Mouse (Mus musculus) intestine, embryonic 16.5 days (tissue): ENCODE measurements around the gene Krtap31-1. TPM values are rescaled to one million over a fixed set of nuclear protein-coding genes. Genes with fewer than 3 reads are reported as not detected.
"Not testable (repeated sequence)": the region's sequence is repeated elsewhere in the genome, so short reads cannot be mapped to it uniquely, and the experiment has no call there.

Experiments used
- ATAC-seq: fragments of 200-750 bp; cut with Nextera tagmentation; 2 replicates; pipeline ENCODE4 v1.8.0; 2017; ENCODE audit warnings: moderate TSS enrichment, moderate library complexity
- H3K27ac ChIP-seq: fragments of 300-500 bp; sonication (generic); 2 replicates; pipeline ENCODE4 v1.5.1; 2014; ENCODE audit warnings: mild to moderate bottlenecking, low read length
- H3K27me3 ChIP-seq: fragments of 300-500 bp; sonication (generic); replicated peaks from 2 replicates; pipeline ENCODE4 v1.6.1; 2014; ENCODE audit warnings: low read length, control low read depth, mixed read lengths; ENCODE audit not compliant: control insufficient read depth, insufficient read depth
- H3K36me3 ChIP-seq: fragments of 300-500 bp; sonication (generic); 2 replicates; pipeline ENCODE4 v1.6.1; 2014; ENCODE audit warnings: low read length, control low read depth; ENCODE audit not compliant: control insufficient read depth, insufficient read depth
- H3K4me1 ChIP-seq: fragments of 300-500 bp; sonication (generic); 2 replicates; pipeline ENCODE4 v1.6.1; 2014; ENCODE audit warnings: low read length, control low read depth, mixed read lengths; ENCODE audit not compliant: control insufficient read depth, insufficient read depth
- H3K4me2 ChIP-seq: fragments of 300-500 bp; sonication (generic); 2 replicates; pipeline ENCODE4 v1.6.1; 2014; ENCODE audit warnings: low read depth, low read length, control low read depth
- H3K4me3 ChIP-seq: fragments of 300-500 bp; sonication (generic); 2 replicates; pipeline ENCODE4 v1.5.1; 2014; ENCODE audit warnings: mild to moderate bottlenecking, low read length
- H3K9ac ChIP-seq: fragments of 300-500 bp; sonication (generic); 2 replicates; pipeline ENCODE4 v1.6.1; 2014; ENCODE audit warnings: low read depth, low read length
- H3K9me3 ChIP-seq: fragments of 300-500 bp; sonication (generic); 2 replicates; pipeline ENCODE4 v1.6.1; 2016; ENCODE audit warnings: low read length, control low read depth; ENCODE audit not compliant: control insufficient read depth
- WGBS: fragments of 180-500 bp; shearing (Covaris S2); extraction: QIAGEN DNeasy Blood & Tissue Kit; methylation state at CpG from one replicate; pipeline ENCODE4 v1.1.7; 2014; 5-methylcytosine and 5-hydroxymethylcytosine counted together
- polyA plus RNA-seq: library from polyadenylated mRNA; unstranded; fragments of >200 nt; fragmentation: Nextera tagmentation; extraction: Ambion mirVana; gene quantifications from 2 replicates; pipeline ENCODE4 v1.2.1, GENCODE M21; 2015

The Krtap31-1 gene
- not detected in 2 replicates for polyA plus RNA-seq

DNA sequence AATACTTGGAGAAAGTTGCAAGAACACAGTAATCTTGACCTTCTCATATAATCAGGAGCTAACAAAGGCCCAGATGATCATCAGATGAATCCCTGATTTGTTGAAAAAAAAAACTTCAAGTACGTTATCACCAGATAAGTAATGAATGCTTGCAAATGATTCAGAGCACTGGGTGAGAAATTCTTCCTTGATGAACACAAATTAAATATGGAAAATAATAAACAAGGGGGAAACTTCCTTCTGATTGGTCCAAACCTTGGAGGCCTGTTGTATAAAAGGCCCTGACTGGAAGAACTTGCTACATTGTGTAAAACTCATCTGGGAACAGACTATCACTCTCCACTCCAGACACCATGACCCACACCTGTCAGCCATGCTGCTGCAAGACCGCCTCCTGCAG lies at the start of gene Krtap31-1:
Krtap31-1 (plus strand) TSS at position 301 of the 400 bp plus-strand sequence.
- Histone ChIP-seq H3K36me3 (no peaks in the 10 kb centered on the region), H3K4me1 (no peaks in the 10 kb centered on the region), H3K9me3 (no peaks in the 10 kb centered on the region), H3K27ac (no peak within 1 kb of the TSS), H3K4me3 (no peak within 1 kb of the TSS), H3K9ac (no peak within 1 kb of the TSS), H3K4me2 (no peak within 1 kb of the TSS), H3K27me3 (no peaks in the 10 kb centered on the region)
- 79% methylated on average over 2 of the region's 2 CpGs for WGBS
- no peak for ATAC-seq

DNA sequence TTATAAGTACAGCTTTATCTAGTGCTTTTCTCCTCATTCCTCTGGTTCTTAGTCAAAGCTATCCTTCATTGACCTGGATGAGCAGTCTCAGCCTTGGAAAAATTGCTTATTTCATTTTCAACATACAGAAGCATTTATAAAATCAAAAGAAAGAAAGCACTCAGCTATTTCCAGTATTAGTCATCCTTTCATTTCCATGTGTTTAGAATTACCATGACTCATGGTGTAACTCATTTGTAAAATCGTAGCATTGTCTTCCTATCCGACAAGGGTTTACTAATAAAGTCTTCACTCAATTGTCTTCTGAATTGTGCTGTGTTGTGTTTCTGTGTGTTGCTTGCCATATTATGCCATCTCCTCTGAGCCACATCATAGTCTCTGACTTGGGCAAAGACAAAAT lies 49.0 kb upstream of the Krtap31-1 start:
- H3K9me3 ChIP-seq, result no peaks in the 10 kb centered on the region
- no peak overlapping the region for H3K9ac ChIP-seq
- H3K27me3 ChIP-seq, result no peaks in the 10 kb centered on the region
- 76% methylated on average over 2 of the region's 2 CpGs for WGBS
- no peak overlapping the region for H3K4me3 ChIP-seq
- no peaks in the 10 kb centered on the region for H3K36me3 ChIP-seq
- H3K4me2 ChIP-seq, result no peak overlapping the region
- H3K27ac ChIP-seq, result no peak overlapping the region
- H3K4me1 ChIP-seq, result no peaks in the 10 kb centered on the region
- ATAC-seq, result no peak

DNA sequence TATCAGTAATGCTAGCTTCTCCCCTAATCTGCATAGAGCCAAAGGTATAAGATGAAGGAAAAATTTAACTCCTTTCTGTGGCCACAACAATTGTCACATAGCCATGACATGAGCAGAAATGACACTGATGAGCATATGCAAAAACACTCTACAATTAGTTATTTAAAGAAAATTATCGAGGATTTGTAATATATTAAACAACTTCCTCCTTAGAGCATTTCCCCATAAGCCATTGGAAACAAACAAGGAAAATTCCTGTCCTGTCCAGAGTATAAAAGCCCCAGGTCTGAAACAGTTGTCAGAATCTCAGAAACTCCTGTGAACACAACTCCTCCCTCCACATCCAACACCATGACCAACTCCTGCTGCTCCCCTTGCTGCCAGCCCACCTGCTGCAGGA lies 43.5 kb upstream of the Krtap31-1 start, which contains the start of gene Gm11559:
Gm11559 (plus strand) TSS at position 301 of the 400 bp plus-strand sequence.
- H3K9me3 ChIP-seq, H3K36me3 ChIP-seq, H3K27me3 ChIP-seq, H3K4me2 ChIP-seq, H3K9ac ChIP-seq, H3K4me3 ChIP-seq, ATAC-seq, H3K4me1 ChIP-seq, H3K27ac ChIP-seq: not testable (repeated sequence)
- WGBS, result 74% methylated on average over 1 of the region's 1 CpGs

DNA sequence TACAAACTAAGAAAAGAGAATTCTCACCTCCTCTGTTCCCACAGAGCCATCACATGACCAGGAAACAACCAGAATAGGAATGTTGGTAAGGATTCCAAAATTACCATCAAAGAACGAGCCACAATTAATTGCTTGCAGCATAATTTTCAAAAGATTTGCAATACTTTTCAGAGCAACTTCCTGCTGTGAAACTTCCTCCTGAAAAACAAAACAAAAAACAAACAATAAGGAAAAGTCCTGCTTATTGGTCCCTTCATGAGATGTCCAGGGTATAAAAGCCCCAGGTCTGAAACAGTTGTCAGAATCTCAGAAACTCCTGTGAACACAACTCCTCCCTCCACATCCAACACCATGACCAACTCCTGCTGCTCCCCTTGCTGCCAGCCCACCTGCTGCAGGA lies 34.6 kb upstream of the Krtap31-1 start, which contains the start of gene Krtap9-1:
Krtap9-1 (plus strand) TSS at position 301 of the 400 bp plus-strand sequence.
- H3K27me3 ChIP-seq, ATAC-seq, H3K9ac ChIP-seq, H3K4me2 ChIP-seq, H3K9me3 ChIP-seq, H3K4me1 ChIP-seq, H3K27ac ChIP-seq, H3K4me3 ChIP-seq, H3K36me3 ChIP-seq: not testable (repeated sequence)
- WGBS, result 88% methylated on average over 1 of the region's 1 CpGs

DNA sequence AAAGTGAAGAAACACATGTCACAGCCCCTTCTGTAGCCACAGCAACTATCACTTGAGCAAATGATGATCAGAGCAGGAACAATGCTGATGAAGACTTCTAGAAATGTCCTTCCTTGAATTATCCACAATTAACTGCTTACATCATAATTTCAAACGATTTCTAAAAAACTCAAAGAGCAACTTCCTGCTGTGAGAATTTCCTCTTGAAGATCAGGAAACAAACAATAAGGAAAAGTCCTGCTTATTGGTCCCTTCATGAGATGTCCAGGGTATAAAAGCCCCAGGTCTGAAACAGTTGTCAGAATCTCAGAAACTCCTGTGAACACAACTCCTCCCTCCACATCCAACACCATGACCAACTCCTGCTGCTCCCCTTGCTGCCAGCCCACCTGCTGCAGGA lies 28.8 kb upstream of the Krtap31-1 start, which contains the start of gene Gm11567:
Gm11567 (plus strand) TSS at position 301 of the 400 bp plus-strand sequence.
- not testable (repeated sequence) for H3K4me2 ChIP-seq, ATAC-seq, H3K27ac ChIP-seq, H3K27me3 ChIP-seq, H3K4me3 ChIP-seq, H3K9ac ChIP-seq, H3K9me3 ChIP-seq, H3K4me1 ChIP-seq, H3K36me3 ChIP-seq
- WGBS, result 41% methylated on average over 1 of the region's 1 CpGs

DNA sequence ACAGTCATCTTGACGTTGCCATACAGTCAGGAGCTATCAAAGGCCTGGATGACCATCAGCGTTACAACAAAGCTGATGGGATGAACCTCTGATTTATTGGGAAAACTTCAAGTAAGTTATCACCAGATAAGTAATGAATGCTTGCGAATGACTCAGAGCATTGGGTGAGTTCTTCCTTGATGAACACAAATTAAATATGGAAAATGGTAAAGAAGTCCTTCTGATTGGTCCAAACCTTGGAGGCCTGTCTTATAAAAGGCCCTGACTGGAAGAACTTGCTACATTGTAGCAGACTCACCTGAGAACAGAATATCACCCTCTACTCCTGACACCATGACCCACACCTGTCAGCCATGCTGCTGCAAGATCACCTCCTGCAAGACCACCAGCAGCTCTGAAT lies 6.7 kb downstream of the Krtap31-1 start, which contains the start of gene Gm11565:
Gm11565 (plus strand) TSS at position 301 of the 400 bp plus-strand sequence.
- no peak for ATAC-seq
- 81% methylated on average over 3 of the region's 3 CpGs for WGBS
- no peak within 1 kb of the TSS for H3K9ac ChIP-seq
- H3K27ac ChIP-seq, result no peak within 1 kb of the TSS
- no peaks in the 10 kb centered on the region for H3K36me3 ChIP-seq
- H3K4me3 ChIP-seq, result no peak within 1 kb of the TSS
- H3K4me2 ChIP-seq, result no peak within 1 kb of the TSS
- H3K27me3 ChIP-seq, result no peaks in the 10 kb centered on the region
- H3K4me1 ChIP-seq, result no peaks in the 10 kb centered on the region
- no peaks in the 10 kb centered on the region for H3K9me3 ChIP-seq

DNA sequence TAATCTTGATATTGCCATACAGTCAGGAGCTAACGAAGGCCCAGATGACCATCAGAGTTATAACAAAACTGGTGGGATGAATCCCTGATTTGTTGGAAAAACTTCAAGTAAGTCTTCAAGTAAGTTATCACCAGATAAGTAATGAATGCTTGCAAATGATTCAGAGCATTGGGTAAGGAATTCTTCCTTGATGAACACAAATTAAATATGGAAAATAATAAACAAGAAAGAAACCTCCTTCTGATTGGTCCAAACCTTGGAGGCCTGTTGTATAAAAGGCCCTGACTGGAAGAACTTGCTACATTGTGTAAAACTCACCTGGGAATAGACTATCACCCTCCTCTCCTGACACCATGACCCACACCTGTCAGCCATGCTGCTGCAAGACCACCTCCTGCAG lies 28.3 kb downstream of the Krtap31-1 start, which contains the start of gene Krtap31-2:
Krtap31-2 (plus strand) TSS at position 301 of the 400 bp plus-strand sequence.
- H3K4me1 ChIP-seq, result no peaks in the 10 kb centered on the region
- H3K27ac ChIP-seq, result no peak within 1 kb of the TSS
- WGBS, result 91% methylated on average over 1 of the region's 1 CpGs
- no peak within 1 kb of the TSS for H3K4me2 ChIP-seq
- H3K9me3 ChIP-seq, result no peaks in the 10 kb centered on the region
- no peak for ATAC-seq
- H3K4me3 ChIP-seq, result no peak within 1 kb of the TSS
- H3K9ac ChIP-seq, result no peak within 1 kb of the TSS
- no peaks in the 10 kb centered on the region for H3K27me3 ChIP-seq
- H3K36me3 ChIP-seq, result no peaks in the 10 kb centered on the region

DNA sequence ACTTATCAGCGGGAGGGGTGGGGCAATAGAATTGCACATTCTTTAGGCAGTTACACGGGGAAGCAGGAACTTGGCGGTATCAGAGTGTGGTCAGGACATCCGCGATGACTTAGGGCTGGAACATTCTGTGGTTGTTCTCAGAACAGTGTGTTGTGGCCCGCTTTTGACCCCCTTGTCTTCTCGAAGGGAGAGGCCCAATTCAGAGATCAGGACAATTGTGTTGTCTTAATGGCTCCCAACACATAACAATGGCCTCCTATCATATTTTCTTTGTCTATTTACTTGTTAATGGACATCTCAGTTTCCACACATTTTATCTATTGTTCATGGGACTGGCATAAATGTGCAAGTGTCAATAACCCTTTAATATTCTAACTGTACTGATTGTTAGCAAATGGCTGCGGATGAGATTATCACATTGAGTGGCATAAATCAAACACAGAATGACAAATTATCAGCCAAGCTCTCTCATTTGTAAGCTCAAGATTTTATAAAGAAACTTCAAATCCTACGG lies 30.1 kb downstream of the Krtap31-1 start:
- H3K27ac ChIP-seq, result no peak overlapping the region
- no peaks in the 10 kb centered on the region for H3K9me3 ChIP-seq
- ATAC-seq, result no peak
- H3K4me3 ChIP-seq, result no peak overlapping the region
- H3K27me3 ChIP-seq, result no peaks in the 10 kb centered on the region
- no peak overlapping the region for H3K4me2 ChIP-seq
- no peaks in the 10 kb centered on the region for H3K36me3 ChIP-seq
- 80% methylated on average over 9 of the region's 9 CpGs for WGBS
- no peaks in the 10 kb centered on the region for H3K4me1 ChIP-seq
- H3K9ac ChIP-seq, result no peak overlapping the region

DNA sequence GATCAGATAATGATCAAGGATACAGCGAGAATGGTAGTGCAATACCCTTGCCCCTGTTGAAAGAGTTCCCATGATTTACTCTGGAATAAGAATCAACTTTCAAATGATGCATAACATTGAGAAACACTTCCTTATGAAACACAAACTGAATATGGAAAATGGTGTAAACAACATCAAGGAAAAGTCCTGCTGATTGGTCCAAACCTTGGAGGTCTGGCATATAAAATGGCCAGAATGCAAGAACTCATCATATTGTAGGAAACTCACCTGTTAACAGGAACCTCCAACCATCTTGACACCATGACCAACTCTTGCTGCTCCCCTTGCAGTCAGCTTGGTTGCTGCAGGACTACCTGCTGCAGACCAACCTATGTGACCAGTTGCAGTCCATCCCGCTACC lies 40.5 kb downstream of the Krtap31-1 start, which contains the start of gene Krtap9-5:
Krtap9-5 (plus strand) TSS at position 301 of the 400 bp plus-strand sequence.
- Histone ChIP-seq H3K27me3 (no peaks in the 10 kb centered on the region), H3K4me3 (no peak within 1 kb of the TSS), H3K9ac (no peak within 1 kb of the TSS), H3K4me1 (no peaks in the 10 kb centered on the region), H3K9me3 (no peaks in the 10 kb centered on the region), H3K27ac (no peak within 1 kb of the TSS), H3K36me3 (no peaks in the 10 kb centered on the region), H3K4me2 (no peak within 1 kb of the TSS)
- ATAC-seq, result no peak
- 87% methylated on average over 2 of the region's 2 CpGs for WGBS
